Mouse (Mus musculus): Measurements from ENCODE around the gene Ribc2.

- no peak for TF ChIP-seq CTCF (IDR thresholded peaks at IDR 0.05; ENCODE audit: extremely low read depth, insufficient read depth, insufficient read length, insufficient replicate concordance)
- TF ChIP-seq POLR2A (IDR thresholded peaks at IDR 0.05; ENCODE audit: low read depth, low read length) = no peak
These were observed 29.5 kb downstream of the Ribc2 start for GRCm38 (mm10) chr15:85161416-85161815.

Data from spleen, adult 2 months (tissue).